Mouse (Mus musculus) cerebellum, adult 2 months (tissue): Measurements from ENCODE around the gene Fstl4.

ENCODE experiments used
- CTCF ChIP-seq: fragments of 200-500 bp; IDR thresholded peaks from 2 replicates; pipeline ENCODE4 v1.5.1; 2011; ENCODE audit warnings: low read depth, mild to moderate bottlenecking, control low read depth, low read length, moderate library complexity, borderline replicate concordance; ENCODE audit not compliant: insufficient read depth
- POLR2A ChIP-seq: fragments of 200-500 bp; IDR thresholded peaks from 2 replicates; pipeline ENCODE4 v1.6.1; 2011; ENCODE audit warnings: low read length, control low read depth, borderline replicate concordance; ENCODE audit not compliant: insufficient read depth

DNA sequence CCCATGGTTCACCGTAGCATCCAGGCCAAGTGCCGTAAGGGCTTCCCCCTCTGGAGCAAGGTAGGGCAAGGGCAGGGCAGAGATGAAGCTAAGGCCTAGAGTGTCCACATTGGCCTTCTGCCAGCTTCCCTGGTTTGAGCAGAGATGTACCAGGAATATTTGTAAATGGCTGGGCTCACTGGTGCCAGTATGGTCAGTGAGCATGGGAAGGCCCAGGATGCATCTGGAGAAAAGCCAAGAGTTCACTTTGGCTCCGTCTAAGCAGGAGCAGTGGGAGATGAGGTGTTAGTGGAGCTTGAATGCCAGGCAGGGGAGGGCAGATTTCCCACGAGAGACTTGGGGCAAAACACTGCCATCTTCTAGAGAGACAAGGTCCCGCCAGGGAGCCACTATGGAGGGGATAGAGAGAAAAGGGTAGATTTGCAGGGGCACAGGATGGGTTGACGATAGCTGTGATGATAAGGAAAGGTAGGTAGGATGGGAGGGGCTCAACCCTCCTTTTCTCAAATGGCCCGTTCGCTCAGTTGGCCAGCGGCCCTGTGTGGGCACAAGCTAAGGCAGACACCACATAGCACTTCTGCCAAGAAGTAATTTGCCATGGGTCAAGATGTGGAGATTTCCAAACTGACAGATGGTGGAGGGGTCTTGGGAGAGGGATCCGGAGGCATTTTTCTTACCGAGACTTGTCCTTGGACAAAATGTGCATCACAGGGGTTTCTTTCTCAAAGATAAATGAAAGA, 354.0 kb downstream of the Fstl4 start:
- TF ChIP-seq CTCF (no peak), POLR2A (no peak)
